Mouse (Mus musculus) erythroblast, embryonic 14.5 days (primary cell): ENCODE measurements around the gene Mrps27. TPM values are rescaled to one million over a fixed set of nuclear protein-coding genes. Genes with fewer than 3 reads are reported as not detected.

Experiments used
- H3K27me3 ChIP-seq: 2 replicates; pipeline ENCODE4 v1.6.1; 2012; ENCODE audit warnings: inconsistent platforms; ENCODE audit not compliant: control insufficient read depth
- H3K36me3 ChIP-seq: 2 replicates; pipeline ENCODE4 v1.6.1; 2012; ENCODE audit warnings: mild to moderate bottlenecking, inconsistent platforms; ENCODE audit not compliant: control insufficient read depth
- H3K4me1 ChIP-seq: 2 replicates; pipeline ENCODE4 v1.6.1; 2012; ENCODE audit warnings: inconsistent platforms; ENCODE audit not compliant: control insufficient read depth
- H3K4me3 ChIP-seq: replicated peaks from 2 replicates; pipeline ENCODE3; 2012; ENCODE audit warnings: moderate library complexity, mild to moderate bottlenecking, inconsistent platforms
- H3K9me3 ChIP-seq: 2 replicates; pipeline ENCODE4 v1.6.1; 2012; ENCODE audit warnings: low read length, inconsistent platforms, mixed read lengths; ENCODE audit not compliant: control insufficient read depth
- GATA1 ChIP-seq: IDR thresholded peaks from 2 replicates; pipeline ENCODE4 v1.6.1; 2012; ENCODE audit warnings: low read length, inconsistent platforms, mixed read lengths
- TAL1 ChIP-seq: IDR thresholded peaks from 3 replicates; pipeline ENCODE4 v1.6.1; 2012; ENCODE audit warnings: low read length, inconsistent platforms, mixed read lengths
- polyA plus RNA-seq: library from polyadenylated mRNA; stranded (reverse); fragments of >175 nt; gene quantifications from 2 replicates; pipeline ENCODE4 v1.2.3, GENCODE M21; 2012

The Mrps27 gene
- polyA plus RNA-seq, 1 experiment, result 0.29 TPM

GRCm38 (mm10) chr13:99350009-99350408, 5.4 kb downstream of the Mrps27 start:
- Histone ChIP-seq H3K9me3 (no peaks in the 10 kb centered on the region), H3K4me1 (peaks cover 22% of the 10 kb centered on the region), H3K4me3 (no peak overlapping the region), H3K36me3 (peaks cover 31% of the 10 kb centered on the region), H3K27me3 (no peaks in the 10 kb centered on the region)
- no peak for TF ChIP-seq GATA1
- no peak for TF ChIP-seq TAL1

GRCm38 (mm10) chr13:99351186-99351585, 6.6 kb downstream of the Mrps27 start:
- H3K36me3 ChIP-seq, result peaks cover 38% of the 10 kb centered on the region
- no peak overlapping the region for H3K4me3 ChIP-seq
- no peaks in the 10 kb centered on the region for H3K27me3 ChIP-seq
- peaks cover 16% of the 10 kb centered on the region for H3K4me1 ChIP-seq
- H3K9me3 ChIP-seq, result no peaks in the 10 kb centered on the region
- TF ChIP-seq GATA1, result no peak
- TF ChIP-seq TAL1, result no peak

GRCm38 (mm10) chr13:99351596-99351995, 7.0 kb downstream of the Mrps27 start:
- Histone ChIP-seq H3K9me3 (no peaks in the 10 kb centered on the region), H3K4me1 (peaks cover 16% of the 10 kb centered on the region), H3K4me3 (no peak overlapping the region), H3K27me3 (no peaks in the 10 kb centered on the region), H3K36me3 (peaks cover 38% of the 10 kb centered on the region)
- TF ChIP-seq TAL1 (no peak), GATA1 (no peak)

- Histone ChIP-seq H3K4me1 (peaks cover 16% of the 10 kb centered on the region), H3K36me3 (peaks cover 41% of the 10 kb centered on the region), H3K9me3 (no peaks in the 10 kb centered on the region), H3K4me3 (peak overlapping the region; percentile 58), H3K27me3 (no peaks in the 10 kb centered on the region)
- TF ChIP-seq TAL1 (no peak), GATA1 (peak; percentile 18; the same call in 1 of the 2 replicates)
Measured at GRCm38 (mm10) chr13:99352758-99353489, 8.3 kb downstream of the Mrps27 start.

GRCm38 (mm10) chr13:99353490-99353851, 8.9 kb downstream of the Mrps27 start:
- no peaks in the 10 kb centered on the region for H3K9me3 ChIP-seq
- H3K36me3 ChIP-seq, result peaks cover 40% of the 10 kb centered on the region
- peak overlapping the region; percentile 58 for H3K4me3 ChIP-seq
- no peaks in the 10 kb centered on the region for H3K27me3 ChIP-seq
- no peak for TF ChIP-seq GATA1
- TF ChIP-seq TAL1, result no peak
- peaks cover 14% of the 10 kb centered on the region for H3K4me1 ChIP-seq

- Histone ChIP-seq H3K36me3 (peaks cover 43% of the 10 kb centered on the region), H3K4me1 (peaks cover 14% of the 10 kb centered on the region), H3K4me3 (no peak overlapping the region), H3K27me3 (no peaks in the 10 kb centered on the region), H3K9me3 (no peaks in the 10 kb centered on the region)
- TF ChIP-seq GATA1, result no peak
- no peak for TF ChIP-seq TAL1
Measured at GRCm38 (mm10) chr13:99355072-99355471, 10.5 kb downstream of the Mrps27 start.

- Histone ChIP-seq H3K4me3 (no peak overlapping the region), H3K9me3 (no peaks in the 10 kb centered on the region), H3K36me3 (peaks cover 42% of the 10 kb centered on the region), H3K27me3 (no peaks in the 10 kb centered on the region), H3K4me1 (peaks cover 14% of the 10 kb centered on the region)
- no peak for TF ChIP-seq GATA1
- no peak for TF ChIP-seq TAL1
Measured at GRCm38 (mm10) chr13:99355861-99356260, 11.3 kb downstream of the Mrps27 start.

- no peaks in the 10 kb centered on the region for H3K27me3 ChIP-seq
- H3K4me1 ChIP-seq, result peaks cover 14% of the 10 kb centered on the region
- TF ChIP-seq GATA1 (no peak), TAL1 (no peak)
- H3K36me3 ChIP-seq, result peaks cover 37% of the 10 kb centered on the region
- H3K9me3 ChIP-seq, result no peaks in the 10 kb centered on the region
- no peak overlapping the region for H3K4me3 ChIP-seq
Measured at GRCm38 (mm10) chr13:99356428-99357265, 12.1 kb downstream of the Mrps27 start.

GRCm38 (mm10) chr13:99358921-99359320, 14.3 kb downstream of the Mrps27 start:
- H3K9me3 ChIP-seq, result no peaks in the 10 kb centered on the region
- no peaks in the 10 kb centered on the region for H3K27me3 ChIP-seq
- peaks cover 2% of the 10 kb centered on the region for H3K4me1 ChIP-seq
- peaks cover 45% of the 10 kb centered on the region for H3K36me3 ChIP-seq
- no peak for TF ChIP-seq GATA1
- no peak for TF ChIP-seq TAL1
- H3K4me3 ChIP-seq, result no peak overlapping the region
